Mouse (Mus musculus) stomach, embryonic 16.5 days (tissue): ENCODE results near the gene Vmn1r5. TPM values are rescaled to one million over a fixed set of nuclear protein-coding genes. Genes with fewer than 3 reads are reported as not detected.

ENCODE experiments used
- ATAC-seq: fragments of 200-750 bp; cut with Nextera tagmentation; 2 replicates; pipeline ENCODE4 v1.8.0; 2017; ENCODE audit warnings: moderate number of reproducible peaks, moderate TSS enrichment; ENCODE audit not compliant: insufficient read depth, low FRiP score
- H3K27ac ChIP-seq: fragments of 300-500 bp; sonication (generic); 2 replicates; pipeline ENCODE4 v1.5.1; 2014; ENCODE audit warnings: low read length
- H3K27me3 ChIP-seq: fragments of 300-500 bp; sonication (generic); 2 replicates; pipeline ENCODE4 v1.6.1; 2014; ENCODE audit warnings: low read length, control low read depth, mixed read lengths; ENCODE audit not compliant: control insufficient read depth, insufficient read depth
- H3K36me3 ChIP-seq: fragments of 300-500 bp; sonication (generic); 2 replicates; pipeline ENCODE4 v1.6.1; 2014; ENCODE audit warnings: low read length; ENCODE audit not compliant: control insufficient read depth, insufficient read depth
- H3K4me1 ChIP-seq: fragments of 300-500 bp; sonication (generic); 2 replicates; pipeline ENCODE4 v1.6.1; 2014; ENCODE audit warnings: low read length, control low read depth, mixed read lengths; ENCODE audit not compliant: control insufficient read depth, insufficient read depth
- H3K4me2 ChIP-seq: fragments of 300-500 bp; sonication (generic); 2 replicates; pipeline ENCODE4 v1.6.1; 2014; ENCODE audit warnings: low read depth, low read length, mixed read lengths
- H3K4me3 ChIP-seq: fragments of 300-500 bp; sonication (generic); replicated peaks from 2 replicates; pipeline ENCODE4 v1.5.1; 2014; ENCODE audit warnings: mild to moderate bottlenecking, low read length
- H3K9ac ChIP-seq: fragments of 300-500 bp; sonication (generic); 2 replicates; pipeline ENCODE4 v1.6.1; 2014; ENCODE audit warnings: low read length
- H3K9me3 ChIP-seq: fragments of 300-500 bp; sonication (generic); replicated peaks from 2 replicates; pipeline ENCODE4 v1.6.1; 2016; ENCODE audit warnings: low read length, control low read depth; ENCODE audit not compliant: control insufficient read depth
- WGBS: fragments of 180-500 bp; shearing (Covaris S2); extraction: QIAGEN DNeasy Blood & Tissue Kit; methylation state at CpG from one replicate; pipeline ENCODE4 v1.1.7; 2014; 5-methylcytosine and 5-hydroxymethylcytosine counted together
- polyA plus RNA-seq: library from polyadenylated mRNA; unstranded; fragments of >200 nt; fragmentation: Nextera tagmentation; extraction: Ambion mirVana; gene quantifications from 2 replicates; pipeline ENCODE4 v1.2.1, GENCODE M21; 2015

Gene Vmn1r5
- polyA plus RNA-seq: not detected in 2 replicates

GRCm38 (mm10) chr6:56969973-56970372 lies at the start of gene Vmn1r5:
Gene Vmn1r5 (plus strand): TSS chr6:56970273.
- no peaks in the 10 kb centered on the region for H3K27me3 ChIP-seq
- no peak for ATAC-seq
- no peaks in the 10 kb centered on the region for H3K9me3 ChIP-seq
- no peak within 1 kb of the TSS for H3K4me2 ChIP-seq
- H3K4me3 ChIP-seq: no peak within 1 kb of the TSS
- H3K4me1 ChIP-seq: no peaks in the 10 kb centered on the region
- H3K27ac ChIP-seq: no peak within 1 kb of the TSS
- H3K36me3 ChIP-seq: no peaks in the 10 kb centered on the region
- H3K9ac ChIP-seq: no peak within 1 kb of the TSS

DNA sequence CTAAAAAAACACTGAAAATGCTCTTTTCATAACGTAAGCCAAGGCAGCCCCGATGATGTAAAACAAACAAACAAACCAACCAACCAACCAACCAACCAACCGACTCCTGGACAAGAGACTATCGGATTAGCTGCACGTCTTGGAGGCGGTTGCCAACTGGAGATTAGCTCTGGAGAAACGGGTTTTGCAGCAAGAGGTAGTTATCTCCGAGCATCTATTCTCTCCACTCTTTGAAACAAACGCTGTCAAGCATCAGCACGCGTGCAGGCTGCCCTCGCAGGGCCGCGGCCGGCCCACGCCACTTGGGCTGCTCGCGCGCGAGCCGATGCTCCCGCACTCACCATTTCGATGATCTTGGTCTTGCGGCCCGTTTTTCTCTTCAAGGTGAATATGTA lies 46.7 kb upstream of the Vmn1r5 start:
- WGBS: under 1% methylated on average over 25 of the region's 25 CpGs
- peaks cover 14% of the 10 kb centered on the region for H3K4me1 ChIP-seq
- H3K27ac ChIP-seq: peak overlapping the region; percentile 76
- peak overlapping the region; percentile 81 for H3K9ac ChIP-seq
- H3K4me3 ChIP-seq: peak overlapping the region; percentile 73
- H3K4me2 ChIP-seq: peak overlapping the region; percentile 58
- no peaks in the 10 kb centered on the region; the same call in 1 of the 2 replicates for H3K27me3 ChIP-seq
- H3K36me3 ChIP-seq: no peaks in the 10 kb centered on the region
- ATAC-seq: peak; percentile 35; the same call in 1 of the 2 replicates
- no peaks in the 10 kb centered on the region; the same call in 1 of the 2 replicates for H3K9me3 ChIP-seq

- Histone ChIP-seq H3K9me3 (no peaks in the 10 kb centered on the region; the same call in 1 of the 2 replicates), H3K27ac (peak within 1 kb of the TSS; percentile 96), H3K36me3 (no peaks in the 10 kb centered on the region), H3K4me2 (peak within 1 kb of the TSS; percentile 78), H3K27me3 (no peaks in the 10 kb centered on the region; the same call in 1 of the 2 replicates), H3K4me1 (peaks cover 14% of the 10 kb centered on the region), H3K4me3 (peak within 1 kb of the TSS; percentile 73), H3K9ac (peak within 1 kb of the TSS; percentile 81)
- peak; percentile 98 for ATAC-seq
- 2% methylated on average over 64 of the region's 64 CpGs for WGBS
Observed at GRCm38 (mm10) chr6:56923726-56924707, 46.1 kb upstream of the Vmn1r5 start, which contains the start of the genes Nt5c3 and Vmn1r4. Gene Nt5c3 (minus strand): TSS chr6:56923932. Gene Vmn1r4 (plus strand): TSS chr6:56924015.

DNA sequence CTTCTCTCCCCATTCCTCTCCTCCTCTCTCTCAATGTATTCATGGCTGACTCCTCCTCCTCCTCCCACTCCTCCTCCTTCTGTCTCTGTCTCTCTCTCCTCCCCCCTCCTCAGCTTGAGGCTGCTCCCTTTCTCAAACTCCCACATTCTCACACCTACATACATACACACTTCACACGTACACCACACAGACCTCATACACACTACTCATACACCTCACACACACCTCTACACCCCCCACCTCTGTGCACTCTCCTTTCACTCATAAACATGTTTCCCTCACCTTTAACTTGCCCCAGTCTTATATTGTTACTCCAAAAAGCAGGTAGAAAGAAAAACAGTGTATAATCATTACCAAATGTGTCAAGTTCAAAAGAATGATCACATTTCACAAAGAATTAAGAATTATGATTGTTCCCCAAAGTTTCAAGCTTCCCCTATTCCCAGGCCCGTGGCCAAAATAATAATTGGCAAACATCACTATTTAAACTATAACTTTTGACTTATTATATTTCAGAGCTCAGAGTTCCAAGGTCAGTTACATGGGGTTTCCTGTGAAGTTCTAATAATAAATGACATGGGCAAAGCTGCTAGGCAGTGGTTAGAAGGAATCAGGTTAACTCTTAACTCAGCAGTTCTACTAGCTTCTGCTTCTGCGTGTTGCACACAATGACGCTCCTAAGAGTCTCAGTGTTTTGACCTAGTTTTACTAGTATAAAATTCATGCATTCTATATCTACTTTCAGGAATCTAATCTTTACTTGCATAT lies 38.2 kb upstream of the Vmn1r5 start:
- H3K27me3 ChIP-seq: no peaks in the 10 kb centered on the region
- H3K9ac ChIP-seq: no peak overlapping the region
- no peak for ATAC-seq
- no peak overlapping the region for H3K4me3 ChIP-seq
- H3K36me3 ChIP-seq: no peaks in the 10 kb centered on the region
- H3K9me3 ChIP-seq: no peaks in the 10 kb centered on the region; the same call in 1 of the 2 replicates
- no peak overlapping the region for H3K4me2 ChIP-seq
- WGBS: 56% methylated on average over 4 of the region's 4 CpGs
- H3K4me1 ChIP-seq: no peaks in the 10 kb centered on the region
- no peak overlapping the region for H3K27ac ChIP-seq

GRCm38 (mm10) chr6:56932464-56932863 lies 37.6 kb upstream of the Vmn1r5 start:
- no peaks in the 10 kb centered on the region; the same call in 1 of the 2 replicates for H3K9me3 ChIP-seq
- 57% methylated on average over 2 of the region's 2 CpGs for WGBS
- H3K36me3 ChIP-seq: no peaks in the 10 kb centered on the region
- H3K27me3 ChIP-seq: no peaks in the 10 kb centered on the region
- H3K9ac ChIP-seq: no peak overlapping the region
- H3K4me1 ChIP-seq: no peaks in the 10 kb centered on the region
- ATAC-seq: no peak
- H3K4me2 ChIP-seq: no peak overlapping the region
- H3K4me3 ChIP-seq: no peak overlapping the region
- H3K27ac ChIP-seq: no peak overlapping the region

DNA sequence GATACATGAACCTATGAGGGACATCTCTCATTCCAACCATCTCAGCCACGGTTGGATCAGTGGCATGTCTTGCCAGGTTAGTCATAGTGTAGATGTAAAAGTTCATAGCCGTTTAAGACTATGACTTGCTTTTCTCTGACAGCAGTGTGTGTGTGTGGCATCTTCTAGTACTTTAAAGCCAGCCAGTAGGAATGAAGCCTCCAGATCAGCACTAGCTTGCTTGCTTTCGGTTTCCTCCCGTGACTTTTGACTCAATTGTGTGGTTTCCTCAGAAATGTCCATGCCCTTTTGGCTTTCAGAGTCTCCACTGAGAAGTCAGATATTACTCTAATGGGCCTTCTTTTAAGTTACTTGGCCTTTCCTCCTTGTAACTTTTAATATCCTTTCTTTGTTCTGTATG lies 35.7 kb upstream of the Vmn1r5 start:
- no peak overlapping the region for H3K4me3 ChIP-seq
- 78% methylated on average over 4 of the region's 4 CpGs for WGBS

DNA sequence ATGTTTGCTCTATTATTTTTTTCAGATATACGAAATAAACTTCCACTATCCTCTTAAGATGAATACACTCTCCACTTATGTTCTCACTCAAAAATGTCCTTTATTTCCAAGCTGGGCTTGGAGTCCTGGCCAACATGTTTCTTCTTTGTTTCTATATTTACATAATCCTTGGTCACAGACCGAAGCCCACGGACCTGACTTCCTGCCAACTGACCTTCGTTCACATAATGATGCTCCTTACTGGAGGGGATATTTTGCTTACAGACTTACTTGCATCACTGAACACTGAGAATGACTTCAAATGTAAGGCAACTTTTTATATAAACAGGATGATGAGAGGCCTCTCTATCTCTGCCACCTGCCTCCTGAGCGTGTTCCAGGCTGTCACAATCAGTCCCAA lies 13.6 kb upstream of the Vmn1r5 start:
- no peaks in the 10 kb centered on the region for H3K27me3 ChIP-seq
- no peaks in the 10 kb centered on the region for H3K4me1 ChIP-seq
- no peak overlapping the region for H3K9ac ChIP-seq
- H3K36me3 ChIP-seq: no peaks in the 10 kb centered on the region
- H3K27ac ChIP-seq: no peak overlapping the region
- no peak overlapping the region for H3K4me2 ChIP-seq
- no peak overlapping the region for H3K4me3 ChIP-seq
- H3K9me3 ChIP-seq: no peaks in the 10 kb centered on the region
- 66% methylated on average over 5 of the region's 5 CpGs for WGBS
- no peak for ATAC-seq

More for the DNA sequence above, 35.7 kb upstream of the Vmn1r5 start:
- H3K9me3 ChIP-seq: no peaks in the 10 kb centered on the region
- H3K27me3 ChIP-seq: no peaks in the 10 kb centered on the region
- no peaks in the 10 kb centered on the region for H3K36me3 ChIP-seq
- no peak for ATAC-seq
- H3K4me2 ChIP-seq: no peak overlapping the region
- no peak overlapping the region for H3K27ac ChIP-seq
- no peak overlapping the region for H3K9ac ChIP-seq
- no peaks in the 10 kb centered on the region for H3K4me1 ChIP-seq

DNA sequence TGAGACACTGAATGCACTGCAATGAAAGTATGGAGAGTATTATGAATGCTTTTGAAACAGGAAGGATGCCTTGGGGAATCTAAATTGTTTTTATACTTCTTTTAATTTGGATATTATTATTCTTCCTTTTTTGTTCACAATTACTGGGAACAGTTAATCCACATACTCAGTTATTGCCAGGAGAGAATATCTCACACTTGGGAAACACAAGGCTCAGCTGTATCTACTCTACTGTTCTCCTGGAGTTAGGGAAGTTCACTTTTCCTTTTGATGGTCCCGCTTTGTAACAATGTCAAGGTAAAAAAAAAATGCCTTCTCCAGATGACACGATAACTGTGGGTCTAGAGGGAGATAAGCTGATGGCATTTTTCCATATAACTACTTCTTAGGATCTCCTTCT lies 26.9 kb downstream of the Vmn1r5 start, which contains the start of gene Vmn1r6:
TSS of gene Vmn1r6 (plus strand) at position 301 of the 400 bp plus-strand sequence.
- no peak for ATAC-seq
- WGBS: 80% methylated on average over 2 of the region's 2 CpGs

More for the DNA sequence above, 26.9 kb downstream of the Vmn1r5 start, which contains the start of gene Vmn1r6:
- no peaks in the 10 kb centered on the region for H3K36me3 ChIP-seq
- H3K9ac ChIP-seq: no peak within 1 kb of the TSS
- H3K4me2 ChIP-seq: no peak within 1 kb of the TSS
- H3K4me3 ChIP-seq: no peak within 1 kb of the TSS
- no peak within 1 kb of the TSS for H3K27ac ChIP-seq
- H3K4me1 ChIP-seq: no peaks in the 10 kb centered on the region
- no peaks in the 10 kb centered on the region for H3K9me3 ChIP-seq
- H3K27me3 ChIP-seq: no peaks in the 10 kb centered on the region
